Mouse (Mus musculus) midbrain, embryonic 15.5 days (tissue): ENCODE data around the gene Sema3c. TPM values are rescaled to one million over a fixed set of nuclear protein-coding genes. Genes with fewer than 3 reads are reported as not detected.
A peak's percentile ranks its signal among the peaks of the same experiment; 100 is the strongest.

Experiments
- ATAC-seq: fragments of 200-750 bp; cut with Nextera tagmentation; replicated peaks from 2 replicates; pipeline ENCODE4 v1.8.0; 2017; ENCODE audit warnings: moderate TSS enrichment
- H3K27ac ChIP-seq: fragments of 300-500 bp; sonication (generic); 2 replicates; pipeline ENCODE4 v1.5.1; 2015; ENCODE audit warnings: mild to moderate bottlenecking, inconsistent platforms
- H3K27me3 ChIP-seq: fragments of 300-500 bp; sonication (generic); replicated peaks from 2 replicates; pipeline ENCODE4 v1.6.1; 2015; ENCODE audit warnings: inconsistent platforms
- H3K36me3 ChIP-seq: fragments of 300-500 bp; sonication (generic); replicated peaks from 2 replicates; pipeline ENCODE4 v1.6.1; 2015; ENCODE audit warnings: inconsistent platforms
- H3K4me1 ChIP-seq: fragments of 300-500 bp; sonication (generic); 2 replicates; pipeline ENCODE4 v1.6.1; 2015; ENCODE audit warnings: inconsistent platforms
- H3K4me2 ChIP-seq: fragments of 300-500 bp; sonication (generic); 2 replicates; pipeline ENCODE4 v1.6.1; 2015; ENCODE audit warnings: inconsistent platforms, mild to moderate bottlenecking, moderate library complexity
- H3K4me3 ChIP-seq: fragments of 300-500 bp; sonication (generic); 2 replicates; pipeline ENCODE4 v1.5.1; 2015; ENCODE audit warnings: mild to moderate bottlenecking, inconsistent platforms
- H3K9ac ChIP-seq: fragments of 300-500 bp; sonication (generic); 2 replicates; pipeline ENCODE4 v1.6.1; 2015; ENCODE audit warnings: mild to moderate bottlenecking, inconsistent platforms
- H3K9me3 ChIP-seq: fragments of 300-500 bp; sonication (generic); 2 replicates; pipeline ENCODE4 v1.6.1; 2016; ENCODE audit warnings: inconsistent platforms
- WGBS: fragments of 180-500 bp; shearing (Covaris S2); methylation state at CpG from one replicate; pipeline ENCODE4 v1.1.7; 2015; ENCODE audit warnings: mixed read lengths; 5-methylcytosine and 5-hydroxymethylcytosine counted together
- polyA plus RNA-seq: library from polyadenylated mRNA; unstranded; fragments of >200 nt; fragmentation: Nextera tagmentation; extraction: Ambion mirVana; gene quantifications from 2 replicates; pipeline ENCODE4 v1.2.1, GENCODE M21; 2015

Sema3c gene
- polyA plus RNA-seq, 1 experiment from 2014 or later, result 13.7 TPM

DNA sequence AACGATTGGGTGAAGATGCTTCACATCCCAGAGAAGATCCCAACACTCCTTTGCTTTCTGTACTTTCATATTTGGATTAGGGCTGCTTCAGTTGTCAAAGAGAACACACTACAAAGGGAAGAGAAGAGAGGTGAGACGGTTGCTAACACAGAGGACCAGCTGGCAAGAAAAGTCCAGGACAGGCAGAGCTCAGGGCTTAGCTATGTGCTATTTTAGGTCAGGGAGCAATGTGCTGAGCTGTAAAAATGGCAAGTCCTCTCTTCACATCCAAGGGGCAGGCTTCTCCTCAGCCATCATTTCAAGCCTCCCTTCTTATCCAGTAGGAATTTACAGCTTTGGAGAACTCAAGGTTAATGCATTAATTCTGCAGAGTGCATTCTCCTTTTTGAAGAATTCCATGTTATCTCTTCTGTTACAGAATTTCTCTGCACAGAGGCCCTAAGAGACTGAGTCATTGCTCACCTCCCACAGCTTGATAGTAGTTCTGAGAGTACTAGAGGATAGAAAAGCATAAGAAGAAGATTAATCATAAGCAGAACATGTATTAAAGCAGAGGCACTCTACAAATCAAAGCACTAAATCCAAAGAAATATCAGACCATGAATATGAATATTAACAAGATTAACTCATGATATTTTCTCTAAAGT is 10.3 kb downstream of the Sema3c start:
- Histone ChIP-seq H3K36me3 (no peaks in the 10 kb centered on the region), H3K27ac (no peak overlapping the region), H3K27me3 (no peaks in the 10 kb centered on the region), H3K9me3 (no peaks in the 10 kb centered on the region), H3K4me1 (no peaks in the 10 kb centered on the region), H3K9ac (no peak overlapping the region), H3K4me2 (no peak overlapping the region), H3K4me3 (no peak overlapping the region)
- no peak for ATAC-seq
- WGBS, result 57% methylated on average over 2 of the region's 2 CpGs

DNA sequence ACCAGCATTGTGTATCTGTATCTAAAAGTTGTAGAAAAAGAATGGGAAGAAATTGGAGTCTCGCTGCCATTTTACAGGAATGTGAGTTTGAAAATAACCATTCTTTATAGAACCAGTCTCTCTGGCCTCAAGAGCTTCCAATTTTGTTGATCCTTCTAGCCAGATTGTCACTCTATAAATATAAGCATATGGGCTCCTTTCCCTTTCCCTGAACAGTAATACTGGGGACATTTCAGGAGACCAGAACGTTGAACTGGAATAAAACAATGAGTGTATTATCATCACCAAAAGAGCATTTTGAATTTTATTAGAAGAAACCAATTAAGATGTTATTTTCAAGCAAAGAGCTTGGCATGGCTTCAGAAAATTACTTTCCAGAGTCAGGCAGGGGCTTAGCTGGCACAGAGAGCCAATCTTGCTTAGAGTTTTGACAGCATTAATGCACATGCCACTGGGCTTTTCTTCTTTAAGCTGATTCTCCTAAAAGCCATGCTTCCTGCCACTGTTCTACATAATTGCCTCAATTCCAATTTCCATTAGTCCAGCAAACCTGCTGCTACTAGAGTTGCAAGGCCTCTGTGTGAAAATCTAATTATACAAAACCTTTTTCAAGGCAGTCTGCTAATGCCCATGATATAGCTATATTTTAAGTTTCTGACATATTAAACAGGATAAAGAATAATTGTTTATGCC is 12.6 kb downstream of the Sema3c start:
- no peak overlapping the region for H3K4me2 ChIP-seq
- H3K4me3 ChIP-seq, result no peak overlapping the region
- ATAC-seq, result peak; percentile 85
- no peaks in the 10 kb centered on the region for H3K36me3 ChIP-seq
- no peaks in the 10 kb centered on the region for H3K9me3 ChIP-seq
- H3K27me3 ChIP-seq, result no peaks in the 10 kb centered on the region
- no peaks in the 10 kb centered on the region for H3K4me1 ChIP-seq
- H3K9ac ChIP-seq, result no peak overlapping the region
- H3K27ac ChIP-seq, result no peak overlapping the region
- WGBS, result 56% methylated on average over 2 of the region's 2 CpGs

DNA sequence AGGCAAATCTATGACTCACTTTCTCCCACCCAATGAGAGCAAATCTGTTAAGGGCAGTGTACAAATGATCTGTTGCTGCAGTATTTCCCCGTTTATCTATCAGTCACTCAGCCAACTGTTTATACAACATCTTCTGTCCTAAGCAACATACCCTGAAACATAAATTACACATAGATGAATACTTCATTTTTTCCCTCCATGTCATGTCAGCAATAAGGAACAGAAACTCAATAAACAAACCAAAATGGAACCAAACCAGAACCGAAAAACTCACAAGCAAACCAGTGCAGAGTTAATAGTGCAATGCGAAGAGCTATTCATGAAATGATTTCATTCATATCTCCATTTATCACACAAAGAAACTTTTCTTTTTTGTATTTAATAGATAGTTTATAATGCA is 17.8 kb downstream of the Sema3c start:
- no peak overlapping the region for H3K4me2 ChIP-seq
- no peak overlapping the region for H3K27ac ChIP-seq
- no peak overlapping the region for H3K4me3 ChIP-seq
- H3K9ac ChIP-seq, result no peak overlapping the region
- no peaks in the 10 kb centered on the region for H3K27me3 ChIP-seq
- 91% methylated on average over 3 of the region's 3 CpGs for WGBS
- H3K9me3 ChIP-seq, result no peaks in the 10 kb centered on the region
- ATAC-seq, result no peak
- no peaks in the 10 kb centered on the region for H3K36me3 ChIP-seq
- H3K4me1 ChIP-seq, result no peaks in the 10 kb centered on the region

DNA sequence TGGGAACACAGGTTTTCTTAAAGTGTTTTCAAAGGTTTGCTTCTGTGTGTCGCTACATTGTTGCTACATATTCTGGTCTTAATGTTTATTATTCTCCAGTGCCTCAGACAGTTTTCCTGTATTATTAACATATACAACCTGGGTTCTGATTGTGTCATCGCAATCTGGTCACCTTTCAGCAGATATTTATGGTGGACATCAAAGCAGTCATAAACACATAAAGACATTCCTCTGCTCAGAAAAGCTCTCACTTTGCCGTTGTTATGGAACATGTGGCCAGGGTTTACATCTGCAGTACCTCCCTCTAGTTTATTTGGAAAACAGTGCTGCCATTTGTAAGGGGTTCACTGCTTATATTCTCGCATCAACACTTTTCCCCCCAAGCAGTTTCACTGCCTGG is 27.6 kb downstream of the Sema3c start:
- H3K9ac ChIP-seq, result no peak overlapping the region
- no peaks in the 10 kb centered on the region for H3K27me3 ChIP-seq
- H3K36me3 ChIP-seq, result no peaks in the 10 kb centered on the region
- no peaks in the 10 kb centered on the region for H3K9me3 ChIP-seq
- no peak overlapping the region for H3K4me3 ChIP-seq
- WGBS, result 84% methylated on average over 4 of the region's 4 CpGs
- H3K27ac ChIP-seq, result no peak overlapping the region
- ATAC-seq, result no peak
- no peak overlapping the region for H3K4me2 ChIP-seq
- no peaks in the 10 kb centered on the region for H3K4me1 ChIP-seq

DNA sequence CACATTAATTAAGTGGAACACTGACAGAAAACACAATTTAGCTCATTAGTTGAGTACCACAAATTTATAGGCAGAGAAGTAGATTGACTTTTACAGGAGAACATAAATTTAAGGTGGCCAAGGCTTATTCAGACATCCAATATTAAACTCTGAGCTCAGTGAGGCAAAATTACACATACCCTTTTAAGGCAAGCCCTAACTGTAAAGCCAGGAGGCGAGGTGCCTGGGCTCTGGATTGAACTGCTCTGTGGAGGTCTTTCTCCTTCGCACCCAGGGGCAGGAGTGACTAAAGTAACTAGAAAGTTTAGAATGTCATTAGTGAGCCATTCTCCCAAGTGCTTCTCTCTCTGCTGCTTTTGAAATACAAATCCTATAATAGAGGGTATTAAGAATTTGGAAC is 46.5 kb downstream of the Sema3c start:
- Histone ChIP-seq H3K27me3 (no peaks in the 10 kb centered on the region), H3K27ac (no peak overlapping the region), H3K9ac (no peak overlapping the region), H3K4me3 (no peak overlapping the region), H3K4me2 (no peak overlapping the region), H3K9me3 (no peaks in the 10 kb centered on the region), H3K4me1 (no peaks in the 10 kb centered on the region), H3K36me3 (no peaks in the 10 kb centered on the region)
- 82% methylated on average over 2 of the region's 2 CpGs for WGBS
- ATAC-seq, result no peak

DNA sequence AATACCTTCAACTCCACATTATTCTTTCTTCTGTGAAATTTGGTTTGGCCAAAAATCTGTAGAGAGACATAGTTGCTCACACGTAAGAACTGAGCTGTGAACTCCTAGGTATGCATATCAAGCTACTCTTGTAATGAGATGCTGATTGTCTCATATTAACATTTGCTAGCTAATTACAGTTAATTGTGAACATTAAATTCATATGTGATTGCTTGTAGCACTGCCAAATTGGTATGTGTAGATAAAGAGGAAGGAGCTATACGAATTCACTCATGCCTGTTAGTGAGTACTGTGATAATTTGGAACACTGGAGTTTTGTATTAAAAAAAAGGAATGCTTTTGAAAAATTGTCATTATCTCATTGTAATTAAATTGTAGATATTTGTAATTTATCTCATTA is 48.5 kb downstream of the Sema3c start:
- Histone ChIP-seq H3K27ac (no peak overlapping the region), H3K4me3 (no peak overlapping the region), H3K4me2 (no peak overlapping the region), H3K4me1 (no peaks in the 10 kb centered on the region), H3K36me3 (no peaks in the 10 kb centered on the region), H3K9ac (no peak overlapping the region), H3K9me3 (no peaks in the 10 kb centered on the region), H3K27me3 (no peaks in the 10 kb centered on the region)
- ATAC-seq, result no peak
- WGBS, result 81% methylated on average over 2 of the region's 2 CpGs

DNA sequence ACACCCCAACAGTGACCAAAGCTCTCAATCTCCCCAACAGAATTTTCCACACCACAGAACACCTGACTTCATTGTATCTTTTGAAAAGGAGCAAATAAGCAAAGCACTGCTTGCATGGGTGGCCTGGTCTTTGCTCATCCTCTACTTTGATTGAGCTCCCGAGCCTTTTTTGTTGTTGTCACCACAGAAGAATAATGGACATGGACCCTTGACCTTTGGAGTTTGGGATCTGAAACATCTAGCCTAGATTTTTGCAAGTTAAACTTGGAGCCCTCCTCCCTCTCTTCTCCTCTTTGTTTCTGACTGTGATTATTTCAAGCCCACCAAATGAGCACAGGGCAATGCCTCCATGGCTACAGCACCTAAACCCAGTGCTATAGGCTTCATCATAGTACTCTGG is 54.5 kb downstream of the Sema3c start:
- no peak overlapping the region for H3K9ac ChIP-seq
- no peaks in the 10 kb centered on the region for H3K9me3 ChIP-seq
- H3K27me3 ChIP-seq, result no peaks in the 10 kb centered on the region
- WGBS, result 15% methylated on average over 1 of the region's 1 CpGs
- no peak for ATAC-seq
- H3K36me3 ChIP-seq, result no peaks in the 10 kb centered on the region
- no peak overlapping the region for H3K4me3 ChIP-seq
- no peak overlapping the region for H3K4me2 ChIP-seq
- H3K27ac ChIP-seq, result no peak overlapping the region
- H3K4me1 ChIP-seq, result no peaks in the 10 kb centered on the region

DNA sequence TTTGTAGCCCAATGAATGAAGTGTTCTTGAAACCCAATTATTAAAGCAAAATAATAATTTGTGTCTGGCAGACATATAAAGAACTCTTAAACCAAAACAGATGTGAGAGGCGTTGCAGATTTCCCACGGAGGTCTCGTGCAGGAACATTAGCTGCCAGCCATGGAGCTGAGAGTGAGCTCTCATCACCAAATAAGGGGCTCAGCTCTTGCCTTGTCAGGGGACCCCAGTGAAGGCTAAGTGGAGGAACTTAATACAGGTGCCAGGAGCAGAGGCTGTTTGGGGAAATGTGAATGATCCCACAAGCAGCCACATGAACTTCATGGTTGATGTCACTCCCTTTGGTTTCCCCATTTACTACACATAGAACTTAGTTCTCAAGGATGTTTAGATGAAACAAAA is 55.5 kb downstream of the Sema3c start:
- H3K9me3 ChIP-seq, result no peaks in the 10 kb centered on the region
- no peak overlapping the region for H3K9ac ChIP-seq
- H3K27me3 ChIP-seq, result no peaks in the 10 kb centered on the region
- ATAC-seq, result no peak
- no peaks in the 10 kb centered on the region for H3K4me1 ChIP-seq
- H3K4me2 ChIP-seq, result no peak overlapping the region
- no peak overlapping the region for H3K27ac ChIP-seq
- H3K36me3 ChIP-seq, result no peaks in the 10 kb centered on the region
- 67% methylated on average over 3 of the region's 3 CpGs for WGBS
- no peak overlapping the region for H3K4me3 ChIP-seq

DNA sequence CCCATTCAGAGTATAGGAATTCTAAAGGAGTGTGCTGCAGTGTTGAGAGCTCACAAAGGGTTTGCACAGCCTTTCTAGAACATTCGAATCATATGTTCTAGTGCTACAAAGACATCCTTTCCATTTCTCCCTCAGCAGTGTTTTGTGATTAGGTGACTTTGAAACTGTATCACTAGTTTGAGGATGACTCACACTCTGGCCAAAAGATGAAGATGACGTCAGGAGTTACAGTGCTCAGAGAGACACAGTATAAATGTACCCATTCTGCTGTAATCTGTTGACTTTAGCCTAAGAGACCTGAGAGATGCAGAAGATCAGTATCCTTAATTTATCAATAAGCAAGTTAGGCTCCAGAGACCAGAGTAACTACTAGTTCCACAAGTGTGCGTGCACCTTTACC is 65.4 kb downstream of the Sema3c start:
- Histone ChIP-seq H3K9me3 (no peaks in the 10 kb centered on the region), H3K4me2 (no peak overlapping the region), H3K27me3 (no peaks in the 10 kb centered on the region), H3K9ac (no peak overlapping the region), H3K36me3 (no peaks in the 10 kb centered on the region), H3K27ac (no peak overlapping the region), H3K4me3 (no peak overlapping the region), H3K4me1 (no peaks in the 10 kb centered on the region)
- WGBS, result 88% methylated on average over 3 of the region's 3 CpGs
- no peak for ATAC-seq

DNA sequence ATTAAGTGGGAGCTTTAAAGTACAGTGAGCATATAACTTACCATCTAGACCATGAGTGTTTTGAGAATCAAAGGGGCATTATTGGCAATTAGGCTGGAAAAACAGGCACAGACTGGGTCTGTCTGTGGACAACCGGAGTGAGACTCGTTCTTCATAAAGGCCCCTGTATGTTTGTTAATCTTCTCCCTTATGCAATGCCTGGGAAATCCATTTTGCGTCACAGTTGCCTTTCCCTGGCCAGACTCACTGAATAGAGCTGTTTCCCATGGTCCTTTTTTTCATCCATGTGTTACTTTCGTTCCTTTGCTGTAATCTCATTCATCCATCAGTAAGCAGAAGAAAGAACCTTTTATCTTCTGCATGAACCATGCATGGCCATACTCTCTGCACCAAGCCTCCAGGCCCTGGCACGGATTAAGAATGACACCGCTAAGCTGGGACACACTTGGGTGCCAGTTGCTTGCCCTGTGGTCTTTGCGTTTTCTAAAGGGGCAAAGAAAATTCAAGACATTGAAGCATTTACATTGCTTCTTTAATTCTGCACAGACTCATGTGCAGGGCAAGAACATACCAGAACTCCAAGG is 73.7 kb downstream of the Sema3c start:
- Histone ChIP-seq H3K9me3 (no peaks in the 10 kb centered on the region), H3K27ac (no peak overlapping the region), H3K9ac (no peak overlapping the region), H3K4me3 (no peak overlapping the region), H3K27me3 (no peaks in the 10 kb centered on the region), H3K36me3 (no peaks in the 10 kb centered on the region), H3K4me1 (no peaks in the 10 kb centered on the region), H3K4me2 (no peak overlapping the region)
- 40% methylated on average over 7 of the region's 7 CpGs for WGBS
- ATAC-seq, result peak; percentile 66; the same call in 1 of the 2 replicates

DNA sequence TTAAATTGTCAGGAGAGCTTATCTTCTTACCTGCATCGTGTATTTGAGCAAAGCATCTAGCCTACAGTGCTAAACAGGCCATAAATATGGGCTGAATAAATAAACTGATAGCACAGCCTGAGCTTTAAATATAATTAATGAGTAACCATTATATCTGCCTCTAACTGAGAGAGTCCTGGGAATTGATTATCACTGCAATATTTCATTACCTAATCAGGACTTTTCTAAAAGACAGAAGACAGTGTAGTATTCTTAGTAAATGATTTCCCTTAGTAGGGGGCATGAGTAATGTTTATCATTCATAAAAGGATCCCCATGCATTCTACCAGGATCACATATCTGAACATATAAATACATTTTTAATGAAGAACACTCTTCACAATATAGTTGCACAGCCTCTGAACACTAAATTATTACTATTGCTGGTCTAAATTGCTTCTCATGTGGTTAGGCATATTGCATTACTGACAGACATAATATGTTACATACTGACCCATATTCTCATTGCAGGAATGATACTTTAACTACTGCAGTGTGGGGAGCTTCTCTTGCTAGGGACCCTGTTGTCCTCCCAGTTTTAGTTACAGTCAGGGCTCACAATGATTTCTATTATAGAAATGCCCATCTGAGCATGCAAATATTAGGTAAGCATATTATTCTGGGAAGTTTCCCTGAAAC is 74.9 kb downstream of the Sema3c start:
- Histone ChIP-seq H3K9me3 (no peaks in the 10 kb centered on the region), H3K27me3 (no peaks in the 10 kb centered on the region), H3K4me2 (no peak overlapping the region), H3K9ac (no peak overlapping the region), H3K36me3 (no peaks in the 10 kb centered on the region), H3K27ac (no peak overlapping the region), H3K4me3 (no peak overlapping the region), H3K4me1 (no peaks in the 10 kb centered on the region)
- peak; percentile 49 for ATAC-seq
- 17% methylated on average over 1 of the region's 1 CpGs for WGBS

DNA sequence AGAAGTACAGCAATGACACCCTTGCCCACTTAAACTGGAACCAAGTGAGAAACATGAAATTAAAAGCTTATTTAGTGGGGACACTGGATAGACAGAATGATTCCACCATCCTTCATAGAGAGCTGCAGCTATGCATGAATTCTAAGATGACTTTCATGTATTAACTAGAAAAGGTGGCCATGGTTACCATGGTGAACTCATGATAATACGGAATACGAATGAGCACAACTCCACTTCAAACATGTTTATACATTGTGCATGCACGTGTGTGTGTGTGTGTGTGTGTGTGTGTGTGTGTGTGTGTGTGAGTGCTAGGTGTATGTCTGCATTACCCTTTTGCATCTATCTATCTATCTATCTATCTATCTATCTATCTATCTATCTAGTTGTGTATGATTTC is 87.1 kb downstream of the Sema3c start:
- no peak overlapping the region for H3K4me3 ChIP-seq
- H3K4me2 ChIP-seq, result no peak overlapping the region
- H3K36me3 ChIP-seq, result no peaks in the 10 kb centered on the region
- 63% methylated on average over 3 of the region's 3 CpGs for WGBS
- no peak overlapping the region for H3K9ac ChIP-seq
- ATAC-seq, result no peak
- no peak overlapping the region for H3K27ac ChIP-seq
- no peaks in the 10 kb centered on the region for H3K4me1 ChIP-seq
- H3K27me3 ChIP-seq, result no peaks in the 10 kb centered on the region
- H3K9me3 ChIP-seq, result no peaks in the 10 kb centered on the region
